Mouse (Mus musculus) liver, adult 2 months (tissue): Measurements from ENCODE around the gene Pmm1. TPM values are rescaled to one million over a fixed set of nuclear protein-coding genes. Genes with fewer than 3 reads are reported as not detected.
A peak's percentile ranks its signal among the peaks of the same experiment; 100 is the strongest.

Source experiments
- DNase-seq: peaks from one replicate; pipeline ENCODE4 v3.0.0-alpha.2; 2011; ENCODE audit warnings: low read depth, low spot score; ENCODE audit errors: extremely low read depth
- H3K27ac ChIP-seq: fragments of 200-500 bp; replicated peaks from 2 replicates; pipeline ENCODE4 v1.5.1; 2012; ENCODE audit warnings: low read depth, mild to moderate bottlenecking, control low read depth, inconsistent platforms, low read length; ENCODE audit not compliant: insufficient read depth
- H3K27me3 ChIP-seq: fragments of 200-500 bp; 2 replicates; pipeline ENCODE4 v1.6.1; 2012; ENCODE audit warnings: mild to moderate bottlenecking, moderate library complexity, low read length, inconsistent platforms; ENCODE audit not compliant: control insufficient read depth, insufficient read depth
- H3K36me3 ChIP-seq: fragments of 200-500 bp; 2 replicates; pipeline ENCODE4 v1.6.1; 2012; ENCODE audit warnings: low read length, inconsistent platforms; ENCODE audit not compliant: control insufficient read depth, insufficient read depth
- H3K4me1 ChIP-seq: fragments of 200-500 bp; 2 replicates; pipeline ENCODE4 v1.6.1; 2011; ENCODE audit warnings: low read length; ENCODE audit not compliant: control insufficient read depth, insufficient read depth
- H3K4me3 ChIP-seq: fragments of 200-500 bp; 2 replicates; pipeline ENCODE4 v1.5.1; 2011; ENCODE audit warnings: low read depth, mild to moderate bottlenecking, control low read depth, low read length, moderate library complexity; ENCODE audit not compliant: insufficient read depth
- H3K79me2 ChIP-seq: fragments of 200-500 bp; 2 replicates; pipeline ENCODE4 v1.6.1; 2012; ENCODE audit warnings: inconsistent platforms, mild to moderate bottlenecking, low read length, moderate library complexity; ENCODE audit not compliant: control insufficient read depth, insufficient read depth
- H3K9ac ChIP-seq: fragments of 200-500 bp; 2 replicates; pipeline ENCODE4 v1.6.1; 2012; ENCODE audit warnings: low read depth, mild to moderate bottlenecking, control low read depth, inconsistent platforms, low read length
- CTCF ChIP-seq: fragments of 200-500 bp; IDR thresholded peaks from 2 replicates; pipeline ENCODE4 v1.5.1; 2011; ENCODE audit warnings: low read depth, low read length, control low read depth
- POLR2A ChIP-seq: fragments of 200-500 bp; IDR thresholded peaks from 2 replicates; pipeline ENCODE4 v1.6.1; 2011; ENCODE audit warnings: low read length, control low read depth; ENCODE audit not compliant: insufficient read depth; ENCODE audit errors: extremely low read depth
- WGBS: fragments of 180-500 bp; shearing (Covaris S2); methylation state at CpG from one replicate; pipeline ENCODE4 v1.1.7; 2018; 5-methylcytosine and 5-hydroxymethylcytosine counted together
- polyA plus RNA-seq: library from polyadenylated mRNA; depleted of rRNA; stranded (reverse); fragments of >200 nt; gene quantifications from 2 replicates; pipeline ENCODE4 v1.2.3, GENCODE M21; 2012
- total RNA-seq: library from RNA; depleted of rRNA; stranded (reverse); fragments of >200 nt; gene quantifications from 2 replicates; pipeline ENCODE4 v1.2.3, GENCODE M21; 2014

The Pmm1 gene
- total and polyA plus RNA-seq, 2 experiments = 3.7 to 4.9 TPM

- no peak for DNase-seq
- no peak overlapping the region for H3K9ac ChIP-seq
- 47% methylated on average over 9 of the region's 9 CpGs for WGBS
- H3K27ac ChIP-seq = no peak overlapping the region
- H3K4me3 ChIP-seq = no peak overlapping the region
- no peak for TF ChIP-seq POLR2A
- no peak for TF ChIP-seq CTCF
- H3K36me3 ChIP-seq = no peaks in the 10 kb centered on the region
- no peaks in the 10 kb centered on the region for H3K4me1 ChIP-seq
- no peaks in the 10 kb centered on the region for H3K79me2 ChIP-seq
- no peaks in the 10 kb centered on the region for H3K27me3 ChIP-seq
Measured at GRCm38 (mm10) chr15:81943176-81943749, 17.5 kb downstream of the Pmm1 start.

- Histone ChIP-seq H3K4me1 (no peaks in the 10 kb centered on the region), H3K9ac (no peak overlapping the region), H3K27ac (no peak overlapping the region), H3K79me2 (no peaks in the 10 kb centered on the region), H3K4me3 (no peak overlapping the region), H3K36me3 (no peaks in the 10 kb centered on the region), H3K27me3 (no peaks in the 10 kb centered on the region)
- 96% methylated on average over 2 of the region's 2 CpGs for WGBS
- DNase-seq = no peak
- TF ChIP-seq POLR2A (no peak), CTCF (no peak; the same call in 1 of the 2 replicates)
Measured at GRCm38 (mm10) chr15:81941010-81941409, 19.7 kb downstream of the Pmm1 start.

GRCm38 (mm10) chr15:81940219-81940618 is 20.5 kb downstream of the Pmm1 start:
- no peaks in the 10 kb centered on the region for H3K79me2 ChIP-seq
- H3K4me3 ChIP-seq = no peak overlapping the region
- no peak for DNase-seq
- 95% methylated on average over 5 of the region's 5 CpGs for WGBS
- no peaks in the 10 kb centered on the region for H3K27me3 ChIP-seq
- no peak for TF ChIP-seq POLR2A
- TF ChIP-seq CTCF = no peak
- H3K27ac ChIP-seq = no peak overlapping the region
- no peaks in the 10 kb centered on the region for H3K36me3 ChIP-seq
- no peak overlapping the region for H3K9ac ChIP-seq
- no peaks in the 10 kb centered on the region for H3K4me1 ChIP-seq

GRCm38 (mm10) chr15:81939774-81940173 is 21.0 kb downstream of the Pmm1 start:
- H3K27ac ChIP-seq = no peak overlapping the region
- no peaks in the 10 kb centered on the region for H3K36me3 ChIP-seq

GRCm38 (mm10) chr15:81939157-81939715 is 21.5 kb downstream of the Pmm1 start:
- no peaks in the 10 kb centered on the region for H3K4me1 ChIP-seq
- H3K79me2 ChIP-seq = no peaks in the 10 kb centered on the region
- no peak overlapping the region for H3K9ac ChIP-seq
- no peaks in the 10 kb centered on the region for H3K27me3 ChIP-seq
- DNase-seq = no peak
- 90% methylated on average over 10 of the region's 10 CpGs for WGBS
- no peak overlapping the region for H3K4me3 ChIP-seq
- no peak for TF ChIP-seq POLR2A
- TF ChIP-seq CTCF = no peak
- H3K36me3 ChIP-seq = no peaks in the 10 kb centered on the region
- no peak overlapping the region for H3K27ac ChIP-seq

More at GRCm38 (mm10) chr15:81939774-81940173, 21.0 kb downstream of the Pmm1 start:
- H3K79me2 ChIP-seq = no peaks in the 10 kb centered on the region
- H3K4me3 ChIP-seq = no peak overlapping the region
- 91% methylated on average over 4 of the region's 4 CpGs for WGBS
- TF ChIP-seq POLR2A (no peak), CTCF (no peak)
- no peaks in the 10 kb centered on the region for H3K27me3 ChIP-seq
- no peaks in the 10 kb centered on the region for H3K4me1 ChIP-seq
- no peak for DNase-seq
- H3K9ac ChIP-seq = no peak overlapping the region

GRCm38 (mm10) chr15:81938246-81938645 is 22.5 kb downstream of the Pmm1 start:
- Histone ChIP-seq H3K4me3 (no peak overlapping the region), H3K9ac (no peak overlapping the region), H3K4me1 (no peaks in the 10 kb centered on the region), H3K79me2 (no peaks in the 10 kb centered on the region), H3K36me3 (no peaks in the 10 kb centered on the region), H3K27ac (no peak overlapping the region), H3K27me3 (no peaks in the 10 kb centered on the region)
- no peak for DNase-seq
- TF ChIP-seq POLR2A (no peak), CTCF (peak; percentile 74)
- 60% methylated on average over 2 of the region's 2 CpGs for WGBS
